Mouse (Mus musculus) cortical plate, adult 2 months (tissue): ENCODE results near the gene Eif3c. TPM values are rescaled to one million over a fixed set of nuclear protein-coding genes. Genes with fewer than 3 reads are reported as not detected.

Experiments
- H3K27ac ChIP-seq: fragments of 200-500 bp; 2 replicates; pipeline ENCODE4 v1.5.1; 2012; ENCODE audit warnings: low read length, control low read depth, inconsistent platforms; ENCODE audit not compliant: insufficient read depth
- H3K4me1 ChIP-seq: fragments of 200-500 bp; 2 replicates; pipeline ENCODE4 v1.6.1; 2011; ENCODE audit warnings: low read length; ENCODE audit not compliant: control insufficient read depth, insufficient read depth
- H3K4me3 ChIP-seq: fragments of 200-500 bp; 2 replicates; pipeline ENCODE4 v1.5.1; 2011; ENCODE audit warnings: mild to moderate bottlenecking, low read length, control low read depth; ENCODE audit not compliant: insufficient read depth
- CTCF ChIP-seq: fragments of 200-500 bp; IDR thresholded peaks from 2 replicates; pipeline ENCODE4 v1.5.1; 2011; ENCODE audit warnings: mild to moderate bottlenecking, control low read depth, low read length; ENCODE audit not compliant: insufficient read depth; ENCODE audit errors: extremely low read depth
- POLR2A ChIP-seq: fragments of 200-500 bp; IDR thresholded peaks from 2 replicates; pipeline ENCODE4 v1.6.1; 2011; ENCODE audit warnings: mild to moderate bottlenecking, low read length, control low read depth; ENCODE audit not compliant: insufficient read depth; ENCODE audit errors: extremely low read depth
- polyA plus RNA-seq: library from polyadenylated mRNA; depleted of rRNA; stranded (reverse); fragments of >200 nt; gene quantifications from 2 replicates; pipeline ENCODE4 v1.2.3, GENCODE M21; 2012; rRNA removed

The Eif3c gene
- polyA plus RNA-seq, 1 experiment = 102 TPM

DNA sequence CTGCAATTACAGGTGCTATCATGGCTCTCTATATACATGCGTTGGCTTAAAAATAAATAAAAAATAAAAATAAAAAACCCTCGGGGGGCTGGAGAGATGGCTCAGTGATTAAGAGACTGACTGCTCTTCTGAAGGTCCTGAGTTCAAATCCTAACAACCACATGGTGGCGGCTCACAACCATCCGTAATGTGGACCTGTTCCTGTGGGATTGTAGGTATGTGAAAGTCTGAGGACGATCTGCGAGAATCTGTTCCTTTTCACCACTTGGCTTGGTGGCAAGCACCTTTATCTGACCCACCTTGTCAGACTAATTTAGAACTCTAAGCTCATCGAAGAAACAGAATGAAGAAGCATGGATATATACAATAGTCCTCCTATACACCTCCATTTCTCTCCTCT is 66.8 kb downstream of the Eif3c start:
- Histone ChIP-seq H3K27ac (no peak overlapping the region), H3K4me3 (no peak overlapping the region), H3K4me1 (no peaks in the 10 kb centered on the region)
- no peak for TF ChIP-seq POLR2A
- no peak for TF ChIP-seq CTCF

DNA sequence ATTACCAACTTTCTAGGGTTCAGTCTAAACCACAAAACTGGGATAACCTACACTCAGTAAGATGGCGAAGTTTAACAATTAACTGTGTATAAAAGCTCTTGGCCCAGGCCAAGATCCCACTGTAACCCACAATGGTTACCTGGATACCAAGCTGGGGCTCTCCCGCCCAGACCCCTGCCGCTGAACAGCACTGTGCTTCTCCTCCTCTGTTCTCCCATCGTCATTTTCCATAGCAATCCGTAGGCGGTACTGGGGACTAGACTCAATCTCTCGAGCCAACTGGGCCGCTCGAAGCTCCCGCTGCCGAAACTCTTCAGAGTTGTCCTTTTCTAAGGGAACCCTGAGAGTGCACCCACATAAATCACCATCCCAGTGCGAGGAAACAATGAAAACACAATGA is 68.2 kb downstream of the Eif3c start:
- H3K27ac ChIP-seq = no peak overlapping the region
- no peak for TF ChIP-seq POLR2A
- no peak for TF ChIP-seq CTCF
- H3K4me1 ChIP-seq = no peaks in the 10 kb centered on the region
- H3K4me3 ChIP-seq = no peak overlapping the region

DNA sequence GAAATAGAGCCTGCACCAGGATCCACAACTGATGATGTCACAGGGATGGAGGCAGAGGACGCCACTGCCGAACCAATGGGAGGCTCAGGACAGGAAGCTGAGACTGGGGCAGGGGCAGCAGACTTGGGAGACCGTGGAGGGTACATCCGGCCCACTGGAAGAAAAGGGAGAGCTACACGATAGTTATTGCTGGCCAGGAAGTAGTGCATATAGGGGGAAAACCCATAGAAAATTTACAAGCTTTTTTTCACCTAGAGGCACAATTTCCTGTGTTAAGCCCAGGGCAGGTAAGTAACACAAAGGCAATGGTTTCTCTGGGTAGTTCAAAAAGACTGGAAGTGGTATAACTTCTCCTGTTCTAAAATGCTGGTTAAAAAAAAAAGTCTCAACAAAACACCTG is 69.7 kb downstream of the Eif3c start:
- Histone ChIP-seq H3K4me1 (no peaks in the 10 kb centered on the region), H3K27ac (no peak overlapping the region), H3K4me3 (no peak overlapping the region)
- TF ChIP-seq CTCF = no peak
- no peak for TF ChIP-seq POLR2A

Other genes with a start within 250 kb of the Eif3c start
- gene Lat, start 196.8 kb downstream of the Eif3c start, polyA plus RNA-seq = 1.3 and 1.4 TPM in 2 replicates
- gene Spns1, start 189.0 kb downstream of the Eif3c start, polyA plus RNA-seq = 171 and 177 TPM in 2 replicates
- 6.3 and 6.4 TPM in 2 replicates for gene Nfatc2ip, start 169.7 kb downstream of the Eif3c start, polyA plus RNA-seq
- 0.36 and 0.79 TPM in 2 replicates for gene Cd19, start 151.5 kb downstream of the Eif3c start, polyA plus RNA-seq
- gene Rabep2, start 137.7 kb downstream of the Eif3c start, polyA plus RNA-seq = 21.9 and 23.8 TPM in 2 replicates
- 0.52 and 0.57 TPM in 2 replicates for gene Atp2a1, start 103.3 kb downstream of the Eif3c start, polyA plus RNA-seq
- 63.7 and 66.0 TPM in 2 replicates for gene Sh2b1, start 91.0 kb downstream of the Eif3c start, polyA plus RNA-seq
- 90.1 and 96.8 TPM in 2 replicates for gene Tufm, start 79.0 kb downstream of the Eif3c start, polyA plus RNA-seq
- 119 and 129 TPM in 2 replicates for gene Atxn2l, start 63.0 kb downstream of the Eif3c start, polyA plus RNA-seq
- gene Apobr, start 18.5 kb upstream of the Eif3c start, polyA plus RNA-seq = 0.84 and 0.93 TPM in 2 replicates
- 41.8 and 42.3 TPM in 2 replicates for gene Cln3, start 19.4 kb upstream of the Eif3c start, polyA plus RNA-seq
- gene Il27, start 28.5 kb upstream of the Eif3c start, polyA plus RNA-seq = 0.19 TPM in 1 of 2 replicates, not detected in the other
- gene Nupr1, start 64.5 kb upstream of the Eif3c start, polyA plus RNA-seq = 21.6 and 23.1 TPM in 2 replicates
- gene Sgf29, start 82.9 kb upstream of the Eif3c start, polyA plus RNA-seq = 38.1 and 43.4 TPM in 2 replicates
- gene Sult1a1, start 110.0 kb upstream of the Eif3c start, polyA plus RNA-seq = 14.1 and 16.5 TPM in 2 replicates
- gene Bola2, start 129.0 kb upstream of the Eif3c start, polyA plus RNA-seq = 51.2 and 55.8 TPM in 2 replicates
- gene Slx1b, start 129.4 kb upstream of the Eif3c start, polyA plus RNA-seq = 31.2 and 33.8 TPM in 2 replicates
- 204 and 218 TPM in 2 replicates for gene Coro1a, start 141.4 kb upstream of the Eif3c start, polyA plus RNA-seq
- 246 and 283 TPM in 2 replicates for gene Mapk3, start 193.2 kb upstream of the Eif3c start, polyA plus RNA-seq
- gene Gdpd3, start 199.9 kb upstream of the Eif3c start, polyA plus RNA-seq = 2.5 and 3.1 TPM in 2 replicates
- 539 and 545 TPM in 2 replicates for gene Ypel3, start 210.5 kb upstream of the Eif3c start, polyA plus RNA-seq
- gene Tbx6, start 215.1 kb upstream of the Eif3c start, polyA plus RNA-seq = 1.4 and 1.6 TPM in 2 replicates
- 75.4 and 77.7 TPM in 2 replicates for gene Ppp4c, start 226.1 kb upstream of the Eif3c start, polyA plus RNA-seq
- 108 and 124 TPM in 2 replicates for gene Fam57b, start 231.3 kb upstream of the Eif3c start, polyA plus RNA-seq